ENCODE assay signal across 11 mouse cellular contexts in genomic region chr7:141268466-141269272, GRCm38 (mm10). TPM values are rescaled to one million over a fixed set of nuclear protein-coding genes. Genes with fewer than 3 reads are reported as not detected.
DNase-seq lines count a peak whose midpoint lies in the region; ATAC-seq and TF ChIP-seq lines count a peak whose summit lies in the region.
"Had no signal": no experiment of that assay in that cellular context is flagged by ENCODE, and none has a peak within 500 bp of the region (broad histone marks: within the 10 kb centered on the region; RNA-seq: fewer than 3 reads in every experiment).

No protein-coding gene starts in this region.

- H3K27ac ChIP-seq in thymus, adult 2 months (ENCODE audit: control insufficient read depth, insufficient read depth, low read length): no peak overlapping the region
- no peak overlapping the region for H3K27ac ChIP-seq in heart, embryonic 15.5 days
- H3K27ac ChIP-seq in stomach, embryonic 16.5 days (ENCODE audit: low read length): no peak overlapping the region

- 9% methylated on average over 24 of the region's 24 CpGs for WGBS in thymus, adult 2 months
- 60% methylated on average over 24 of the region's 24 CpGs for WGBS in heart, embryonic 15.5 days
- 38% methylated on average over 24 of the region's 24 CpGs for WGBS in lung, adult 2 months
- 65% methylated on average over 24 of the region's 24 CpGs for WGBS in stomach, embryonic 16.5 days

- intact Hi-C loops in gastrocnemius, postnatal 36 days (cut with DNase I): no loop called here

- H3K27me3 ChIP-seq in thymus, adult 2 months (ENCODE audit: control insufficient read depth, insufficient read depth, low read length): no peaks in the 10 kb centered on the region
- no peaks in the 10 kb centered on the region for H3K27me3 ChIP-seq in heart, embryonic 15.5 days
- H3K27me3 ChIP-seq in stomach, embryonic 16.5 days (ENCODE audit: control insufficient read depth, insufficient read depth, low read length): no peaks in the 10 kb centered on the region

- H3K4me3 ChIP-seq in thymus, adult 2 months (ENCODE audit: control insufficient read depth, insufficient read depth, low read length): peak overlapping the region; percentile 19
- peak overlapping the region; percentile 19 for H3K4me3 ChIP-seq in heart, embryonic 15.5 days
- peak overlapping the region; percentile 51 for H3K4me3 ChIP-seq in lung, adult 2 months (replicated peaks; ENCODE audit: extremely low read depth, low read depth, low read length)
- H3K4me3 ChIP-seq in stomach, embryonic 16.5 days (replicated peaks; ENCODE audit: low read length): no peak overlapping the region

- TF ChIP-seq CTCF in thymus, adult 2 months (IDR thresholded peaks at IDR 0.05; ENCODE audit: borderline replicate concordance, control insufficient read depth, extremely low read depth, insufficient read depth, low read length, poor library complexity): no peak
- TF ChIP-seq CTCF in lung, adult 2 months (IDR thresholded peaks at IDR 0.05; ENCODE audit: insufficient read depth, low read length): no peak

- no peak for DNase-seq in thymus, adult 2 months
- no peak for DNase-seq in thymus, adult 18-20 months
- DNase-seq in lung, adult 2 months: peak; percentile 26
- DNase-seq in layer of hippocampus, postnatal 14 days (ENCODE audit: low spot score in 2 of 2): no peak
- no peak for DNase-seq in urinary bladder, adult 2 months (ENCODE audit: low spot score)
- no peak for DNase-seq in gastrocnemius, postnatal 36 days

- no peak for TF ChIP-seq POLR2A in thymus, adult 2 months (IDR thresholded peaks at IDR 0.05; ENCODE audit: control insufficient read depth, extremely low read depth, insufficient read depth, low read length, poor library complexity)
- peak; percentile 28; the same call in 1 of the 2 replicates for TF ChIP-seq POLR2A in lung, adult 2 months (IDR thresholded peaks at IDR 0.05; ENCODE audit: borderline replicate concordance, extremely low read depth, low read depth, low read length)

- no peaks in the 10 kb centered on the region for H3K9me3 ChIP-seq in heart, embryonic 15.5 days (replicated peaks)
- H3K9me3 ChIP-seq in stomach, embryonic 16.5 days (replicated peaks; ENCODE audit: control insufficient read depth, low read length): no peaks in the 10 kb centered on the region

- no peak overlapping the region for H3K9ac ChIP-seq in heart, embryonic 15.5 days
- H3K9ac ChIP-seq in stomach, embryonic 16.5 days (ENCODE audit: low read length): peak overlapping the region; percentile 10; the same call in 1 of the 2 replicates

- no peak for ATAC-seq in heart, embryonic 15.5 days (replicated peaks; ENCODE audit: insufficient number of reproducible peaks, insufficient read depth, low FRiP score, low read depth)
- ATAC-seq in stomach, embryonic 16.5 days (ENCODE audit: insufficient read depth, low FRiP score): no peak

- 0 out of 2 replicates have a peak, but pooled peaks cover 1% of the 10 kb centered on the region for H3K36me3 ChIP-seq in thymus, adult 2 months (ENCODE audit: control insufficient read depth, insufficient read depth, low read length)
- peaks cover 5% of the 10 kb centered on the region; the same call in 1 of the 2 replicates for H3K36me3 ChIP-seq in heart, embryonic 15.5 days
- H3K36me3 ChIP-seq in stomach, embryonic 16.5 days (ENCODE audit: control insufficient read depth, insufficient read depth, low read length): no peaks in the 10 kb centered on the region

- H3K4me1 ChIP-seq in thymus, adult 2 months (replicated peaks; ENCODE audit: control insufficient read depth, insufficient read depth, low read length): peaks cover 26% of the 10 kb centered on the region
- peaks cover 16% of the 10 kb centered on the region for H3K4me1 ChIP-seq in heart, embryonic 15.5 days (replicated peaks)
- peaks cover 8% of the 10 kb centered on the region for H3K4me1 ChIP-seq in lung, adult 2 months (ENCODE audit: control insufficient read depth, insufficient read depth, low read length)
- peaks cover 4% of the 10 kb centered on the region; the same call in 1 of the 2 replicates for H3K4me1 ChIP-seq in stomach, embryonic 16.5 days (ENCODE audit: control insufficient read depth, insufficient read depth, low read length)

- peak overlapping the region; percentile 52 for H3K4me2 ChIP-seq in heart, embryonic 15.5 days
- peak overlapping the region; percentile 21; the same call in 1 of the 2 replicates for H3K4me2 ChIP-seq in stomach, embryonic 16.5 days (ENCODE audit: low read depth, low read length)

RNA-seq across cellular contexts. Expression of gene Irf7, which starts 2.4 kb away (rescaled TPM):
- 219 and 278 TPM in 2 replicates for polyA plus RNA-seq in thymus, adult 2 months (2012; rRNA removed)
- polyA plus RNA-seq in heart, embryonic 15.5 days (2015; fragmentation: Nextera tagmentation; extraction: Ambion mirVana): 3.0 and 6.5 TPM in 2 replicates
- polyA plus RNA-seq in lung, adult 2 months (2012; rRNA removed): 48.8 and 49.7 TPM in 2 replicates
- 3.5 and 3.6 TPM in 2 replicates for polyA plus RNA-seq in stomach, embryonic 16.5 days (2015; fragmentation: Nextera tagmentation; extraction: Ambion mirVana)
- 1 to 10 TPM in 1 of 2 experiments, under 1 TPM in 1; 0.46 to 1.3 TPM for total RNA-seq in layer of hippocampus, postnatal 14 days (2021)
- 21.2 and 23.3 TPM in 2 replicates for polyA plus RNA-seq in urinary bladder, adult 2 months (2012; rRNA removed)
- total RNA-seq in gastrocnemius, postnatal 36 days (2021): 1 to 10 TPM in 1 of 2 experiments, under 1 TPM in 1; 0.71 to 2.5 TPM

RNA-seq across cellular contexts. Expression of gene Cdhr5, which starts 7.9 kb away (rescaled TPM):
- polyA plus RNA-seq in thymus, adult 2 months (2012; rRNA removed): 2.2 and 2.7 TPM in 2 replicates
- 0.05 TPM in 1 of 2 replicates, not detected in the other for polyA plus RNA-seq in heart, embryonic 15.5 days (2015; fragmentation: Nextera tagmentation; extraction: Ambion mirVana)
- 0.11 and 1.5 TPM in 2 replicates for polyA plus RNA-seq in lung, adult 2 months (2012; rRNA removed)
- 16.0 and 17.0 TPM in 2 replicates for polyA plus RNA-seq in stomach, embryonic 16.5 days (2015; fragmentation: Nextera tagmentation; extraction: Ambion mirVana)
- total RNA-seq in layer of hippocampus, postnatal 14 days (2021): not detected
- polyA plus RNA-seq in urinary bladder, adult 2 months (2012; rRNA removed): 0.07 TPM in 1 of 2 replicates, not detected in the other
- under 1 TPM in 1 of 2 experiments, not detected in 1; 0.12 TPM for total RNA-seq in gastrocnemius, postnatal 36 days (2021)
- total RNA-seq: heart, postnatal 14 days; layer of hippocampus, postnatal 25 days had no signal
- polyA plus RNA-seq: neural tube, embryonic 11.5 days had no signal

RNA-seq across cellular contexts. Expression of gene Sct, which starts 10.3 kb away (rescaled TPM):
- 10.3 and 10.6 TPM in 2 replicates for polyA plus RNA-seq in thymus, adult 2 months (2012; rRNA removed)
- 1.5 and 1.6 TPM in 2 replicates for polyA plus RNA-seq in heart, embryonic 15.5 days (2015; fragmentation: Nextera tagmentation; extraction: Ambion mirVana)
- polyA plus RNA-seq in lung, adult 2 months (2012; rRNA removed): not detected in 2 replicates
- 23.2 and 24.8 TPM in 2 replicates for polyA plus RNA-seq in stomach, embryonic 16.5 days (2015; fragmentation: Nextera tagmentation; extraction: Ambion mirVana)
- not detected for total RNA-seq in layer of hippocampus, postnatal 14 days (2021)
- polyA plus RNA-seq in urinary bladder, adult 2 months (2012; rRNA removed): 0.41 and 1.3 TPM in 2 replicates
- total RNA-seq in gastrocnemius, postnatal 36 days (2021): not detected
- total RNA-seq: heart, postnatal 14 days; layer of hippocampus, postnatal 25 days had no signal

RNA-seq across cellular contexts. Expression of gene Drd4, which starts 23.1 kb away (rescaled TPM):
- polyA plus RNA-seq in thymus, adult 2 months (2012; rRNA removed): 0.18 and 0.47 TPM in 2 replicates
- 0.18 and 0.22 TPM in 2 replicates for polyA plus RNA-seq in heart, embryonic 15.5 days (2015; fragmentation: Nextera tagmentation; extraction: Ambion mirVana)
- not detected in 2 replicates for polyA plus RNA-seq in lung, adult 2 months (2012; rRNA removed)
- polyA plus RNA-seq in stomach, embryonic 16.5 days (2015; fragmentation: Nextera tagmentation; extraction: Ambion mirVana): 0.18 TPM in 1 of 2 replicates, not detected in the other
- under 1 TPM; 0.31 to 0.32 TPM for total RNA-seq in layer of hippocampus, postnatal 14 days (2021)
- 0.06 and 0.21 TPM in 2 replicates for polyA plus RNA-seq in urinary bladder, adult 2 months (2012; rRNA removed)
- total RNA-seq in gastrocnemius, postnatal 36 days (2021): not detected
- total RNA-seq: heart, postnatal 14 days had no signal

RNA-seq across cellular contexts. Expression of gene Phrf1, which starts 40.1 kb away (rescaled TPM):
- polyA plus RNA-seq in thymus, adult 2 months (2012; rRNA removed): 64.1 and 80.2 TPM in 2 replicates
- 36.7 and 44.9 TPM in 2 replicates for polyA plus RNA-seq in heart, embryonic 15.5 days (2015; fragmentation: Nextera tagmentation; extraction: Ambion mirVana)
- 18.9 and 22.5 TPM in 2 replicates for polyA plus RNA-seq in lung, adult 2 months (2012; rRNA removed)
- 57.6 and 67.7 TPM in 2 replicates for polyA plus RNA-seq in stomach, embryonic 16.5 days (2015; fragmentation: Nextera tagmentation; extraction: Ambion mirVana)
- total RNA-seq in layer of hippocampus, postnatal 14 days (2021): 10 to 100 TPM; 66.9 to 77.2 TPM
- 16.4 and 30.4 TPM in 2 replicates for polyA plus RNA-seq in urinary bladder, adult 2 months (2012; rRNA removed)
- total RNA-seq in gastrocnemius, postnatal 36 days (2021): 10 to 100 TPM; 19.2 to 20.6 TPM
